Mouse (Mus musculus) splenic B cell, adult 2 months (primary cell): ENCODE measurements around the gene Zbtb8a.

Experiments used
- DNase-seq: peaks from one replicate; pipeline ENCODE4 v3.0.0-alpha.2; 2011; ENCODE audit warnings: low read depth, low spot score
- H3K27me3 ChIP-seq: 2 replicates; pipeline ENCODE4 v1.6.1; 2012; ENCODE audit warnings: mild to moderate bottlenecking, low read length, moderate library complexity, mixed read lengths; ENCODE audit not compliant: control insufficient read depth, poor library complexity, insufficient read depth, severe bottlenecking
- H3K36me3 ChIP-seq: 2 replicates; pipeline ENCODE4 v1.6.1; 2012; ENCODE audit warnings: mild to moderate bottlenecking, low read length, moderate library complexity, mixed read lengths; ENCODE audit not compliant: control insufficient read depth, poor library complexity, insufficient read depth, severe bottlenecking

The Zbtb8a gene

DNA sequence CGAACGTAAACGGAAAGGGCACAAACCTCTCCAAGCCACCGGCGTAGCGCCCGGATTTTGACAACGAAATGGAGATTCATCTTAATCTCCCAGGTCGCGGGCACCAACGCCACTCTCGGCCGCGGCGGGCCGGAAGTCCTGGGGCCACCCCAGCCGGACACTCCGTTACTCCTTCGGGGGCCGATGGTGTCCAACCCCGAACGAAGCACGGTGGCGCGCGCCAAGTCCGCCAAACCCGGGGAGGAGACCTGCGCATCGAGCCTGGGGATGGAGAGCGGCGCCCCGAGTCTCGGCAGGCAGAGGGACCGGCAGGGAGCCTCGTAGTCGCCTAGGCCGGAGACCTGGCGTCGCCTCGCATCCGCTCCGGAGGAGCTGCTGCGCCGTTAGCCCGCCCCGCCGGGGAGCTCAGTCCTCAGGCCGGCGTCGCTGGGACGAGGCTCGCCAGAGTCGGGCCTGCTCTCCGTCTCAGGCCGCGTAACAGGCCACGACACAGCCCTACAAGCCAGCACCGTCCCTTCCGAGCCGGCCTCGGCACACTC is 43.2 kb downstream of the Zbtb8a start:
- DNase-seq: no peak
- Histone ChIP-seq H3K36me3 (0 out of 2 replicates have a peak, but pooled peaks cover 1% of the 10 kb centered on the region), H3K27me3 (no peaks in the 10 kb centered on the region)

DNA sequence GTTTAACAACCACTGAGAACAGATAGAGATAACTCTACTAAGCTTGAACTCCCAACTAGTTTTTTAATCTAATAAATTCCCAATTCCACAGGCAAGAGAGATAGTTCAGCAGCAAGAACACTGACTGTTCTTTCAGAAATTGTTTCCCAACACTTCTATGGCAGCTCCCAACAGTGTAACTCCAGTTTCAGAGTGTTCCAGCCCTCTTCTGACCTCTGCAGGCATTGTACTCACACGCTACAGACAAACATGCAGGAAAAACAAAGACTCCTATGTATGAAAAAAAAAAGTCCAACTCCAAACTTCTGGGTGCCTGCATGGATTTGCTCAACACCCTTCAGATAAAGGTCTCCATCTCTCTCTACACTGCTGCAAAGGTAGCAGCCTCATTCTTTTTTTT is 45.1 kb downstream of the Zbtb8a start:
- DNase-seq: no peak
- peaks cover 3% of the 10 kb centered on the region; the same call in 1 of the 2 replicates for H3K36me3 ChIP-seq
- no peaks in the 10 kb centered on the region for H3K27me3 ChIP-seq

DNA sequence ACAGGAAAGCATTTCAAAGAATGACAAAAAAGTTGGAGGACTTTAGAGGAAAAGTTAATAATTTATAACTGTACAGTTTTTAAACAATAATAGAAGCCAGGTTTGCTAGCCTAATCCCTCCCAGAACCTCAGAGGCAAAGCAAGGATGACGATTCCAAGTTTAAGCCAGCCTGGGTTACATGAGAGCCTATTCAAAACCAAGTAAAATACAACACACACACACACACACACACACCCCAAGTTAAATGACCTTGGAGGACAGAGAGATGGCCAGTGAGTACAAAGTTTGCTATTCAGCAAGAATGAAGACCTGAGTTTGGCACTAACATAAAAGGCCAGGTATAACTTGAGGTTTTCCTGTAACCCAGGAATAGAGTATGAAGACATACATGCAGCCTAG is 51.7 kb downstream of the Zbtb8a start:
- DNase-seq: no peak
- Histone ChIP-seq H3K27me3 (no peaks in the 10 kb centered on the region), H3K36me3 (peaks cover 8% of the 10 kb centered on the region; the same call in 1 of the 2 replicates)

DNA sequence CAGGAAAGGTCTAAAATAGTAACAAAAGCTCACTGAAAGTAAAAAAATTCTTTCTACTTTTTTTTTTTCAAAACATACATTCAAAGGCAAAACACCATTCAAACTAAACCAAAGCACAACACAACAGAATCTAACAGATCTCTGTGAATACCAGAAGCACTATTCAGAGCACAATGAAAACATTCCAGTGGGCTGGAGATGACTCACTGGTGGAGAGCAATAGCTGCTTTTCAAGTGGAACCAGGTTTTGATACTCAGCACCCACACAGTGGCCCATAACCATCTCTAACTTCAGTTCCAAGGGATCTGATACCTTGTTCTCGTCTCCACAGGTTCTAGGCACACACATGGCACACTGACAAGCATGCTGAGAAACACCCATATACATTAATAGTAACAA is 53.2 kb downstream of the Zbtb8a start:
- Histone ChIP-seq H3K27me3 (no peaks in the 10 kb centered on the region), H3K36me3 (peaks cover 15% of the 10 kb centered on the region; the same call in 1 of the 2 replicates)
- DNase-seq: no peak

DNA sequence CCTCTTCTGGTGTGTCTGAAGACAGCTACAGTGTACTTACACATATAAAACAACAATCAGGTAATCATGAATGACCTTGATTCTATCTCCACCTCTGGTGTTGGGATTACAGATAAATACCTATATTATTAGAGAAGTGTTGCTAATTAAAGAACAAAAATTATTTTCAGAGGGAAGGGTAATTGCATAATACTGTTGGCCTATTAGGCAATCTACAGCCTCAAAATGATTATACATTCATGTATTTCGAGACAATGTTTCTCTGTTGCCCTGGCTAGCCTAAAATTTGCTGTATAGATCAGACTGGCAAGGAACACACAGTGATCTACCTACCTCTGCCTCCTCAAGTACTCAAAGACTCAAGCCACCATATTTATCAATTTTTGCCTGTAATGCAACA is 54.4 kb downstream of the Zbtb8a start:
- DNase-seq: no peak
- H3K27me3 ChIP-seq: no peaks in the 10 kb centered on the region
- H3K36me3 ChIP-seq: peaks cover 14% of the 10 kb centered on the region; the same call in 1 of the 2 replicates

DNA sequence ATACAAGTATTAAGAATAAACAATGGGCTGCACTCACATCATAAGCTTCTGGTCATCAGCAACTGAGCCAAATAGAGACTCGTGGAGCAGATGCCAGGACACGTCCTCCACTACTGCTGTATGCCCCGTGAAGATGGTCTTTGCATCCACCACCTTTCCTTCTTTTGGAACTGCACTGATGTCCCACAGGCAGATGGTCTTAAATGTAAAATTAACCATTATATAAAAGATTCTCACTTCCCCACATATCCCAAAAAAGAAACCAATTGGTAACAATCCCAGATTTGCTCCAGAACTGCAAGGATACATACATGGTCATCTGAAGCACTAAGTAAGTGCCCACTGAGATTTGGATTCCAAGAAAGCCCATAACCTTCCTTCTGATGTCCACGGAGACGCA is 55.9 kb downstream of the Zbtb8a start:
- H3K27me3 ChIP-seq: no peaks in the 10 kb centered on the region
- no peak for DNase-seq
- peaks cover 15% of the 10 kb centered on the region; the same call in 1 of the 2 replicates for H3K36me3 ChIP-seq

DNA sequence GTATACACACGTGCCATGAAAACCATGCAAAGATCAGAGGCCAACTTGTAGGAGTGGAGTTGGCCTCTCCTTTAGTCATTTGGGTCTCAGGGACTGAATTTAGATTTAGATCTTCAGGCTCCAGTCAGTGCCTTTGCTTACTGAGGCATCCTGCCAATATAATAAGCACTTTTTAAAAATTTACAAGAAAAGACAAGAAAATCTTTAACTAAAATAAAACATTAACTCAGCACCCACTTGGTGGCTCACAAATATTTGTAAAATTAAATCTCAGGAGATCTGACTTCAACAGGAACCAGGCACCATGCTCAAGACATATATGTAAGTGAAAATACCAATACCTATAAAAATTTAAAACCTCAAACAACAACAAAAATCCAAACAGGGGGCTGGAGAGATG is 57.0 kb downstream of the Zbtb8a start:
- DNase-seq: no peak
- Histone ChIP-seq H3K36me3 (peaks cover 19% of the 10 kb centered on the region), H3K27me3 (no peaks in the 10 kb centered on the region)

DNA sequence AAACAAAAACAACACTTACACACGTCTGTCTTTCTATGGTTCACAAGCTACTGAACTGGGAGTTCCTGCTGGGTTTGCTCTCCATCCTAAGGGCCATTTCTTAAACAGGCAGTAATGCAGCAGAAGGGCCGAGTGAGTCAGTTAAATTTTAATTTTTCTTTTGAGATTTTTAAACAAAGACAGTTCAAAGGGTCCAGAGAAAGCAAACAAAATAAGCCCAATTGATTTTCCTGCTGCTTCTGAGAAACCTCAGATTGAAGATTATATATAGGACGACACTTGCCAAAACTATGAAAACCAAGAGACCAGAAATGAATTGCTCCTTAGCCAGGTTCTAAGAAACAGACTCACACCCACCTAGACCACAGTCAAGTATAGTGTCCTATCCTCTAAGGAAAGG is 64.0 kb downstream of the Zbtb8a start:
- H3K36me3 ChIP-seq: peaks cover 21% of the 10 kb centered on the region
- H3K27me3 ChIP-seq: no peaks in the 10 kb centered on the region
- DNase-seq: no peak

DNA sequence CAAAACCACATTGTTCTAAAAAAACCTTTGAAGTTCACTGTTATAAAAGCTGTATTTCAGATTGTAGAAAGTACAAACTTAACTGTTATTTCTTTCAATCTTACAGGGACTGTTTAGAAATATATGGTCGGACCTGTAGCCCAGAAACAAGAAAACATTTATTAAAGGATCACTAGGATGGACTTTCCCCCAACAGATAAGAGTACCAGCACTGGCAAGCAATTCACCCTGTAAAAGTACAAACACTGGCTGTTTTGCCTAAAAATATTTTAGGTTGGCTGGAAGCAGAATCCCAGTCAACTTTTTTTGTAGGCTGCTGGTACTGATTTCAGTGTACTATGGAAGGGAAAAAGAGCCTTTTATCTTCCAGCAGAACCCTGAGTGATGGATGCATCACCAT is 70.0 kb downstream of the Zbtb8a start:
- Histone ChIP-seq H3K36me3 (peaks cover 8% of the 10 kb centered on the region; the same call in 1 of the 2 replicates), H3K27me3 (no peaks in the 10 kb centered on the region)
- DNase-seq: no peak

DNA sequence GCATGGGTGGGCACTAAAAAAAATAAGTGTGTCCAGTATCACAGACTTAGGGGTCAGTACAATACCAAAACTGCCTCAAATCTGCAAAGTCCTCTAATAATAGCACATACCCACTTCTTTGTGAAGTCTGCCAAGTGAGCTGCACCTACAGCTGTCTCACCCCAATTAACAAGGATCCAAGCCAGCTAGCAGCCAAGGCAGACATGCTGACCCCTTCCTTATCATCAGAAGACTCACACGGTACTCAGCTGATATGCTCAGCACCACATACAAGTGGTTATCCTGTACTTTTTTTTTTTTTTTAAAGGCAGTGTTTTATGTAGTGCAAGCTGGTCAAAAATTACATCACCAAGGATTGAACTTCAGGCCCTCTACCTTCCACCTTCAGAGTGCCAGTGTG is 73.6 kb downstream of the Zbtb8a start:
- H3K36me3 ChIP-seq: 0 out of 2 replicates have a peak, but pooled peaks cover 5% of the 10 kb centered on the region
- H3K27me3 ChIP-seq: no peaks in the 10 kb centered on the region
- no peak for DNase-seq

DNA sequence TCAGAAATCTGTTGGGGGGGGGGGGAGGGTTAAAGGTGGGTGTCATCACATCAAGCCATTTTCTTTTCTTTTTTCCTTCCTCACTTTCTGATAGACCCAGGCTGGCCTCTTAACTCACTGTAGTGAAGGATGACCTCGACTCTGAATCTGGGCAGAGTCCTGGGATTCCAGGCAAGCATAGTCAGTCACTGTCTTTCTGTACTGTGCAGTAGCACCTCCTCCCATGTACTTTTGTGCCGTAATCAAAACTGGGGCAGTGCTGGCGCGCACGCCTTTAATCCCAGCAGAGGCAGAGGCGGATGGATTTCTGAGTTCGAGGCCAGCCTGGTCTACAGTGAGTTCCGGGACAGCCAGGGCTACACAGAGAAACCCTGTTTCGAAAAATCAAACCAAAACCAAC is 74.1 kb downstream of the Zbtb8a start:
- H3K36me3 ChIP-seq: 0 out of 2 replicates have a peak, but pooled peaks cover 5% of the 10 kb centered on the region
- no peak for DNase-seq
- no peaks in the 10 kb centered on the region for H3K27me3 ChIP-seq
